Mouse (Mus musculus): ENCODE data around the gene Lcp2. TPM values are rescaled to one million over a fixed set of nuclear protein-coding genes. Genes with fewer than 3 reads are reported as not detected.

Lcp2 gene
- 4.2 and 5.3 TPM in 2 replicates for polyA plus RNA-seq (2015; fragmentation: Nextera tagmentation; extraction: Ambion mirVana)

DNA sequence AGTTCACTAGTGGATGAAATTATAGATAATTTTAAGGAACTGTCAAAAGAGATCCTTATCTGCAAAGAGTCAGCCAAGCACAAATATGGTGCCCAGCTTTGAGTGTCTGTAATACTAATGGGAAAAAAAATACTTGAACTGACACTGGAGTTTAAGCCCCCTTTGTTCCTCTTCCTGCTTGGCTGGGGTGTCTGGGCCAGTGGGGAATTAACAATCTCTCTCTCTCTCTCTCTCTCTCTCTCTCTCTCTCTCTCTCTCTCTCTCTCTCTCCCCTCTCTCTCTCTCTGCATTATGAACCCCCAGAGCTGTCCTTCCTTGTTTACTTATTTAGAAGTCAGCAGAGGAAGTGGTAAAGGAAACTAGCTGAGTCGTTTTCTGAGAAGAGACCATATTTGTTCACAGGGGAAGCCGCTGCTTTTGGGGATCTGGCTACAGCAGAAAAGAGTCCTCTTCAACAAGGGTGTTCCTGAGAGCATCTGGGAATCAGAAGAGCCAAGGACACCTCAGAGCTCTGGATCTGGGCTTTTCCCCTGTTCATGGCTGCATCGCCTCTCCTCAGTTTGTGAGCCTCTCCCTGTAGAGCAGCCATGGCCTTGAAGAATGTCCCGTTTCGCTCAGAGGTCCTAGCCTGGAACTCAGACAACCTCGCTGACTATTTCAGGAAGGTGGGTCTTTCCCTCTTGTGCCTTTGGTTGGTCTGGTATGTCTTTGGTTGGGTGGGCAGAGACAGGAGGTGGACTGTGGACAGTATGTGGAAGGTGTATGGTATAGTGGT, at the start of gene Lcp2:
Gene Lcp2 (plus strand): TSS at position 154 of the 775 bp plus-strand sequence.
- Histone ChIP-seq H3K4me3 (ENCODE audit: low read length) (peak within 1 kb of the TSS; percentile 12; the same call in 1 of the 2 replicates), H3K9me3 (ENCODE audit: control insufficient read depth, low read length) (no peaks in the 10 kb centered on the region), H3K36me3 (ENCODE audit: control insufficient read depth, insufficient read depth, low read length) (no peaks in the 10 kb centered on the region), H3K4me1 (replicated peaks; ENCODE audit: control insufficient read depth, insufficient read depth, low read length) (no peaks in the 10 kb centered on the region), H3K27ac (ENCODE audit: low read length) (no peak within 1 kb of the TSS), H3K9ac (ENCODE audit: low read length) (no peak within 1 kb of the TSS), H3K27me3 (ENCODE audit: control insufficient read depth, insufficient read depth, low read depth, low read length) (no peaks in the 10 kb centered on the region), H3K4me2 (ENCODE audit: low read depth, low read length) (no peak within 1 kb of the TSS)
- ATAC-seq (ENCODE audit: low read depth): no peak
- 70% methylated on average over 6 of the region's 6 CpGs for WGBS

DNA sequence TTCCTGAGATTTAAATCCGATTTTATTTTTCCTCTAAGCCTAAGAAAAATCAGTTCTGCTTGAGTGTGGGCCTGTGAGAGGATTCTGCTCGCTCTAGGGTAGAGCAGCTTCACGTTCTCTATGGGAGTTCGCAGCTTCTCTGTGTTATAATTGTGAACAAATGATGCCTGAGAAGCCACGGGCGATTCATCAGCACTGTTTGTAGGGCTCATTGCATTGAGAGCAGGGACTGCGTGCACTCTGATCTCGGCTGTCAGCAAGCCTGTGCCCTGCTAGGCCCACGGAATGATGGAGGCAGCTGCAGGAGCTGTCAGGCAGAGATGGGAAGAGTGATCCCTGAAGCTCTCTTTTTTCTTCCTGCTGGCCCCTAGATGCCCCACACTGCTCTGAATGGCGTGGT, 48.5 kb upstream of the Lcp2 start:
- Histone ChIP-seq H3K27ac (ENCODE audit: low read length) (no peak overlapping the region), H3K4me2 (ENCODE audit: low read depth, low read length) (no peak overlapping the region), H3K9me3 (ENCODE audit: control insufficient read depth, low read length) (no peaks in the 10 kb centered on the region), H3K9ac (ENCODE audit: low read length) (no peak overlapping the region), H3K4me1 (replicated peaks; ENCODE audit: control insufficient read depth, insufficient read depth, low read length) (no peaks in the 10 kb centered on the region), H3K36me3 (ENCODE audit: control insufficient read depth, insufficient read depth, low read length) (no peaks in the 10 kb centered on the region), H3K4me3 (ENCODE audit: low read length) (no peak overlapping the region), H3K27me3 (ENCODE audit: control insufficient read depth, insufficient read depth, low read depth, low read length) (0 out of 2 replicates have a peak, but pooled peaks cover 4% of the 10 kb centered on the region)
- 59% methylated on average over 10 of the region's 10 CpGs for WGBS
- no peak for ATAC-seq (ENCODE audit: low read depth)

DNA sequence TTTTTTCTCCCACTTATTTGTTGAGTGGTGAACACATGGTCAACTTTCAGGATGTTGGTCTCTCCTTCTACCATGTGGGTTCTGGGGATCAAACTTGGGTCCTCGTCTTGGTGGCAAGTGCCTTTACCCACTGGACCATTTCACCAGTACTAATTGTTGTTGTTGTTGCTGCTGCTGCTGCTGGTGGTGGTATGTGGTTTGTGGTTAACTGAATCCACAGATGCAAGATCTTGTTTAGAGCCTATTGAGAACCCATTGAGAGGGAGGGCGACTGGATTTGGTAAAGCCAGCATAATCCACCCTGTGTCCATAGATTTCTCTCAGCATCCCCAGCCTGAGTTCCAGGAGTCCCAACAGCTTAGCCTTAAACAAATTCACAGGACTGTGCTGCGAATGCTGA, 46.3 kb upstream of the Lcp2 start:
- Histone ChIP-seq H3K27ac (ENCODE audit: low read length) (no peak overlapping the region), H3K9me3 (ENCODE audit: control insufficient read depth, low read length) (no peaks in the 10 kb centered on the region), H3K36me3 (ENCODE audit: control insufficient read depth, insufficient read depth, low read length) (no peaks in the 10 kb centered on the region), H3K27me3 (ENCODE audit: control insufficient read depth, insufficient read depth, low read depth, low read length) (no peaks in the 10 kb centered on the region), H3K4me2 (ENCODE audit: low read depth, low read length) (no peak overlapping the region), H3K4me1 (replicated peaks; ENCODE audit: control insufficient read depth, insufficient read depth, low read length) (no peaks in the 10 kb centered on the region), H3K4me3 (ENCODE audit: low read length) (no peak overlapping the region), H3K9ac (ENCODE audit: low read length) (no peak overlapping the region)
- no peak for ATAC-seq (ENCODE audit: low read depth)
- WGBS: 77% methylated on average over 3 of the region's 3 CpGs

DNA sequence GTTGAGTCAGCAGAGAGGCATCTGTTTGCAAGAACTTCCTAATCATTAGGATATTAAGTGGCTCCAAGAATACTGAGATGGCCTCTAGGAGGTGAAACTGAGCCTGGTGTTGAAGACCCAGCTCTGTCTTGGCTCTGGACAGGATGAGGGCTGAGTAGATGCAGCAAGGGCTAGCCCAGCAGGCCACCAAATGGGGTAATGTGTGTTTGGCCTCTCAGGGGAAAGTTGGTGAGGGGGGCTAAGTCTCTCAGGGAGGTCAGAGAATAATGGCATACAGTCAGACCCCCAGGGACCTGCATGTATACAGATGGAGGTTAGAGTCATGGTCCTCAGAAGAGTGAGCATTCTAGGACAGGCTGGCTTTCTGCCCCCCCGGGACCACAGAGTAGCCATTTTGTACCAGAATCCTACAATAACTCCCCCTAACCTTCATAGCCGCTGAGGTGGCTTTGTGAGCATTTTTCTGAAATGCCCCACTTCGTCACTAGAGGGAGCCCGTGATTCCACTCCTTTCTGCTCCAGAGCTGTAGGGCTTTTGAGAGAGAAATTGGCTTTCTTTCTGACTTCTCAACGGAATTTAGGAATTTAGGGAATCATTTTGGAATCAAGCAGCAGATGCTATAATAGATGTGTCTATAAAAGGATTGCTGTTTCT, 44.7 kb upstream of the Lcp2 start:
- Histone ChIP-seq H3K27me3 (ENCODE audit: control insufficient read depth, insufficient read depth, low read depth, low read length) (no peaks in the 10 kb centered on the region), H3K36me3 (ENCODE audit: control insufficient read depth, insufficient read depth, low read length) (no peaks in the 10 kb centered on the region), H3K27ac (ENCODE audit: low read length) (no peak overlapping the region), H3K9ac (ENCODE audit: low read length) (no peak overlapping the region), H3K4me1 (replicated peaks; ENCODE audit: control insufficient read depth, insufficient read depth, low read length) (no peaks in the 10 kb centered on the region), H3K4me2 (ENCODE audit: low read depth, low read length) (no peak overlapping the region), H3K4me3 (ENCODE audit: low read length) (no peak overlapping the region), H3K9me3 (ENCODE audit: control insufficient read depth, low read length) (no peaks in the 10 kb centered on the region)
- ATAC-seq (ENCODE audit: low read depth): no peak
- WGBS: 5% methylated on average over 5 of the region's 5 CpGs

DNA sequence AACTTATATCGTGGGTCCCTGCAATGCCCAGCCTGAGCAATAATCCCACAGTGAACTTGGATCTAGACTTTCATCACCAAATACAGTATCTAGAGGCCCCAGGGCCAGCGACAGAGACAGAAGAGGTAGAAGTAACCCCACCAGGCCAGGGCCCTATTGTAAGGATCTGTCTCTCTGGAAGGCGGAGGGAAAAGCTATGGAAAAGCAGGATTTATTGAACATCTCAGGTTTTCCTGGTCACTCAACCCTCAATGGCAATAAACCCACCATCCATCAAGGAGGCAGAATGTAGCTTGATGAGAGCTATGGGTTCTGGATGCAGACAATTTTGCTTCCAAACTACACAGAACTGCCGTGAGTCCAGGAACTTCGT, 44.1 kb upstream of the Lcp2 start:
- no peak overlapping the region for H3K4me3 ChIP-seq (ENCODE audit: low read length)
- H3K27me3 ChIP-seq (ENCODE audit: control insufficient read depth, insufficient read depth, low read depth, low read length): no peaks in the 10 kb centered on the region
- no peak overlapping the region for H3K27ac ChIP-seq (ENCODE audit: low read length)
- H3K4me1 ChIP-seq (replicated peaks; ENCODE audit: control insufficient read depth, insufficient read depth, low read length): no peaks in the 10 kb centered on the region
- 76% methylated on average over 5 of the region's 5 CpGs for WGBS
- no peaks in the 10 kb centered on the region for H3K36me3 ChIP-seq (ENCODE audit: control insufficient read depth, insufficient read depth, low read length)
- no peak overlapping the region for H3K4me2 ChIP-seq (ENCODE audit: low read depth, low read length)
- no peaks in the 10 kb centered on the region for H3K9me3 ChIP-seq (ENCODE audit: control insufficient read depth, low read length)
- no peak for ATAC-seq (ENCODE audit: low read depth)
- no peak overlapping the region for H3K9ac ChIP-seq (ENCODE audit: low read length)

DNA sequence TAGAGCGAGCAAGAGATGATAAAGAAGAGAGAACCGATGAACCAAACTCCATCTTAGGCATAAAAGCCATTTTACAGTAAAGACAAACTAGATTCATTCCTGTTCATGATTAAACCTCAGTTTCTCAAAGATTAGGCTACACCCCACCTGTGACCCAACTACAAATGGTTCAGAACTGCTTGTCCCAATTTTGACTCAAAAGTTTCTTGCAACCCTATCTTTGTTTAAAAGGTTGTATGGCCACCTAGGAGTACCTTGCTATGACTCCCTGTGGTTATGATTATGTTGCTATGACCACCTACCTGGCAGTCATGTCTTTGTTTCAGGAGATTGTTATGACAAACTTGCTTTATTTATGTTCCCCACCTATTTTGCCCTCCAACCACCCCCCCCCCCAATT, 39.1 kb upstream of the Lcp2 start:
- Histone ChIP-seq H3K4me2 (ENCODE audit: low read depth, low read length) (no peak overlapping the region), H3K4me3 (ENCODE audit: low read length) (no peak overlapping the region), H3K9me3 (ENCODE audit: control insufficient read depth, low read length) (no peaks in the 10 kb centered on the region), H3K9ac (ENCODE audit: low read length) (no peak overlapping the region), H3K27me3 (ENCODE audit: control insufficient read depth, insufficient read depth, low read depth, low read length) (no peaks in the 10 kb centered on the region), H3K36me3 (ENCODE audit: control insufficient read depth, insufficient read depth, low read length) (no peaks in the 10 kb centered on the region), H3K4me1 (replicated peaks; ENCODE audit: control insufficient read depth, insufficient read depth, low read length) (peaks cover 2% of the 10 kb centered on the region; the same call in 1 of the 2 replicates), H3K27ac (ENCODE audit: low read length) (no peak overlapping the region)
- no peak for ATAC-seq (ENCODE audit: low read depth)
- 66% methylated on average over 2 of the region's 2 CpGs for WGBS

DNA sequence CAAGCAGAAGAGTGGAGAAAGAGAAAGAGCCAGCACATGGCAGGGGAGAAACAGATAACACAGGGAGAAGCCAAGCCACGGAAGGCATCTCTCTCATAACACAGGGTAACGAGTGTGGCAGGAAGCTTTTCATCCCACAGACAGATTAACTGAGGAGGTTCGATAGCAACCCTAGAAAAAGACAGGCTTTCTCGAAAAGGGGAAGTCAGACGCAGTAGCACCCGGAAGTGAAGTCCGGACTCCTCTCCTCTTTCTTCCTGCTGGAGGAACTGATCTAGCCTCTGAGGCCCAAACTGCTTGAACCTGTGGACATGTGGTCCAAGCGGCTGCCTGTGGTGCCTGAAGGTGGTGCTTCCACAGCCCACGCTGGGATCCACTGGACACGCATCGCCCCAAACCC, 38.5 kb upstream of the Lcp2 start:
- H3K27ac ChIP-seq (ENCODE audit: low read length): no peak overlapping the region
- no peak overlapping the region for H3K4me2 ChIP-seq (ENCODE audit: low read depth, low read length)
- H3K9me3 ChIP-seq (ENCODE audit: control insufficient read depth, low read length): no peaks in the 10 kb centered on the region
- no peak overlapping the region for H3K9ac ChIP-seq (ENCODE audit: low read length)
- H3K27me3 ChIP-seq (ENCODE audit: control insufficient read depth, insufficient read depth, low read depth, low read length): no peaks in the 10 kb centered on the region
- 72% methylated on average over 11 of the region's 11 CpGs for WGBS
- peaks cover 2% of the 10 kb centered on the region; the same call in 1 of the 2 replicates for H3K4me1 ChIP-seq (replicated peaks; ENCODE audit: control insufficient read depth, insufficient read depth, low read length)
- H3K36me3 ChIP-seq (ENCODE audit: control insufficient read depth, insufficient read depth, low read length): no peaks in the 10 kb centered on the region
- H3K4me3 ChIP-seq (ENCODE audit: low read length): no peak overlapping the region
- ATAC-seq (ENCODE audit: low read depth): no peak

DNA sequence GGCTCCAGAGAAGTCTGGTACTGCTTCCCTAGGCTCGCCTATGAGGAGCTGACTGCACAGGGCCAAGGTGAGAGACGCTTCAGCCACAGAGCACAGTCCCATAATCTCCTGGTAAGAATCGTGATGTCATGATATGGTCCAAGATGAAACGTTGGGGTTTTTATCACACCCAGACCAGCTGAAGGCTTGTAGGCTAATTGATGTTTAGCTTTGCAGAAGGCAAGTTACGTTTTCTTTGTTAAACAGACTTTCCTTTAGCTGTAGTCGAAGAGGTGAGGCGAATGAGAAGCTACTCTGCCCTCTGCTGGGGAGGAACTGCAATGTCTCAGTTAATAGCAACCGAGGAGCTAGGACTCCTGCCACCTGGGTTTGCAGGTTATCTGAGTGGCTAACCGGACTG, 38.0 kb upstream of the Lcp2 start:
- Histone ChIP-seq H3K9ac (ENCODE audit: low read length) (no peak overlapping the region), H3K4me3 (ENCODE audit: low read length) (no peak overlapping the region), H3K27me3 (ENCODE audit: control insufficient read depth, insufficient read depth, low read depth, low read length) (no peaks in the 10 kb centered on the region), H3K4me2 (ENCODE audit: low read depth, low read length) (no peak overlapping the region), H3K4me1 (replicated peaks; ENCODE audit: control insufficient read depth, insufficient read depth, low read length) (peaks cover 2% of the 10 kb centered on the region; the same call in 1 of the 2 replicates), H3K27ac (ENCODE audit: low read length) (no peak overlapping the region), H3K9me3 (ENCODE audit: control insufficient read depth, low read length) (no peaks in the 10 kb centered on the region), H3K36me3 (ENCODE audit: control insufficient read depth, insufficient read depth, low read length) (no peaks in the 10 kb centered on the region)
- ATAC-seq (ENCODE audit: low read depth): no peak; the same call in 1 of the 2 replicates
- WGBS: 28% methylated on average over 9 of the region's 9 CpGs

DNA sequence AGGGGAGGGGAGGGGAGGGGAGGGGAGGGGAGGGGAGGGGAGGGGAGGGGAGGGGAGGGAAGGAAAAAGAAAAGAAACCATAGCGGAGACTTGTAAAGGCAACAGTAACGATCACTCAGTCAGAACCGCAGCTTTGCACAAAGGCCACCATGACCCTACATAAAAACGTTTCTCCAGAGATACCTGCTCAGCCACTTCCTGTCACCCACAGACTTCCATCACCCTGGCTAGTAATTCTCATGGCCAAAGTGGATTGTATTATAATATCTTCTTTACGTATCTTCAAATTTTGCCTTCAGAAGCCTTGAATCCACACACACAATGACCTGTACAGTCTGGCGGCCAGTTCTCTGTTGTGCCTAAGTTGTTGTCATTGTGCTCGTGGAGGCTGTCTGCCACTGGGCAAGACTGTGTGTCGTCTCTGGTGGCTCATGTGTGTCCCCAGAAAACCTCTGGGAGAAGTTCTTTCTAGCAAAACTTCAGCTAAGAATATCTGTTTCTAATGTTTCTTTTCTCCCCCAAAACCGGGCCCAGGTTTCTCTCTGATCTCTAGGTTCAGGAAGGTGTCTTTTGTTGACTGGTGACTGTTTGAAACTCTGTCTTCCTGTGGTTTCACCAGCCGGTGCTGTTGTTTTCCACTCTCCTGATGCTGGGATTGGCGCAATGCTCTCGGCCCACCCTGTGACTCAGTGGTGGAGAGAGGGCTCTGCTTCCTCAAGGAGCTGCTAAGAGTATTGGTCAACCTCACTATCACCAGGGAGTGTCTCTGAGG, 37.2 kb upstream of the Lcp2 start:
- Histone ChIP-seq H3K4me2 (ENCODE audit: low read depth, low read length) (no peak overlapping the region), H3K36me3 (ENCODE audit: control insufficient read depth, insufficient read depth, low read length) (no peaks in the 10 kb centered on the region), H3K9ac (ENCODE audit: low read length) (no peak overlapping the region), H3K9me3 (ENCODE audit: control insufficient read depth, low read length) (no peaks in the 10 kb centered on the region), H3K27ac (ENCODE audit: low read length) (no peak overlapping the region), H3K4me3 (ENCODE audit: low read length) (no peak overlapping the region), H3K4me1 (replicated peaks; ENCODE audit: control insufficient read depth, insufficient read depth, low read length) (peaks cover 2% of the 10 kb centered on the region; the same call in 1 of the 2 replicates), H3K27me3 (ENCODE audit: control insufficient read depth, insufficient read depth, low read depth, low read length) (no peaks in the 10 kb centered on the region)
- no peak for ATAC-seq (ENCODE audit: low read depth)
- WGBS: 76% methylated on average over 12 of the region's 12 CpGs

All from lung, embryonic 16.5 days (tissue).